Mouse (Mus musculus) neural tube, embryonic 13.5 days (tissue): ENCODE results near the gene Ap2a2. TPM values are rescaled to one million over a fixed set of nuclear protein-coding genes. Genes with fewer than 3 reads are reported as not detected.

Experiments
- ATAC-seq: fragments of 200-750 bp; cut with Nextera tagmentation; 2 replicates; pipeline ENCODE4 v1.8.0; 2017; ENCODE audit warnings: low read depth, mild to moderate bottlenecking, moderate TSS enrichment, moderate library complexity
- H3K27ac ChIP-seq: fragments of 300-500 bp; sonication (generic); replicated peaks from 2 replicates; pipeline ENCODE4 v1.5.1; 2015; ENCODE audit warnings: moderate library complexity, mild to moderate bottlenecking, inconsistent platforms
- H3K27me3 ChIP-seq: fragments of 300-500 bp; sonication (generic); 2 replicates; pipeline ENCODE4 v1.6.1; 2015; ENCODE audit warnings: mild to moderate bottlenecking, inconsistent platforms
- H3K36me3 ChIP-seq: fragments of 300-500 bp; sonication (generic); 2 replicates; pipeline ENCODE4 v1.6.1; 2015; ENCODE audit warnings: mild to moderate bottlenecking, inconsistent platforms
- H3K4me1 ChIP-seq: fragments of 300-500 bp; sonication (generic); replicated peaks from 2 replicates; pipeline ENCODE4 v1.6.1; 2015; ENCODE audit warnings: inconsistent platforms
- H3K4me2 ChIP-seq: fragments of 300-500 bp; sonication (generic); 2 replicates; pipeline ENCODE4 v1.6.1; 2015; ENCODE audit warnings: inconsistent platforms, mild to moderate bottlenecking, moderate library complexity
- H3K4me3 ChIP-seq: fragments of 300-500 bp; sonication (generic); 2 replicates; pipeline ENCODE4 v1.5.1; 2015; ENCODE audit warnings: mild to moderate bottlenecking, inconsistent platforms
- H3K9ac ChIP-seq: fragments of 300-500 bp; sonication (generic); 2 replicates; pipeline ENCODE4 v1.6.1; 2015; ENCODE audit warnings: moderate library complexity, mild to moderate bottlenecking, inconsistent platforms
- H3K9me3 ChIP-seq: fragments of 300-500 bp; sonication (generic); 2 replicates; pipeline ENCODE4 v1.6.1; 2016; ENCODE audit warnings: inconsistent platforms
- WGBS: fragments of 180-500 bp; shearing (Covaris S2); methylation state at CpG from one replicate; pipeline ENCODE4 v1.1.7; 2015; 5-methylcytosine and 5-hydroxymethylcytosine counted together
- polyA plus RNA-seq: library from polyadenylated mRNA; unstranded; fragments of >200 nt; fragmentation: Nextera tagmentation; extraction: Ambion mirVana; gene quantifications from 2 replicates; pipeline ENCODE4 v1.2.1, GENCODE M21; 2015

Ap2a2 gene
- 109 and 117 TPM in 2 replicates for polyA plus RNA-seq

- Histone ChIP-seq H3K36me3 (peaks cover 6% of the 10 kb centered on the region; the same call in 1 of the 2 replicates), H3K4me3 (peak within 1 kb of the TSS; percentile 96), H3K27me3 (no peaks in the 10 kb centered on the region), H3K4me1 (peaks cover 37% of the 10 kb centered on the region), H3K9ac (peak within 1 kb of the TSS; percentile 100), H3K4me2 (peak within 1 kb of the TSS; percentile 82), H3K27ac (peak within 1 kb of the TSS; percentile 93), H3K9me3 (no peaks in the 10 kb centered on the region)
- ATAC-seq: peak; percentile 96
- WGBS: under 1% methylated on average over 72 of the region's 72 CpGs
Measured at GRCm38 (mm10) chr7:141561682-141562391, at the start of gene Ap2a2. TSS of gene Ap2a2 (plus strand) at chr7:141562173.

- Histone ChIP-seq H3K27ac (no peak overlapping the region), H3K4me3 (no peak overlapping the region), H3K4me1 (no peaks in the 10 kb centered on the region; the same call in 1 of the 2 replicates), H3K9me3 (no peaks in the 10 kb centered on the region), H3K36me3 (peaks cover 70% of the 10 kb centered on the region), H3K9ac (no peak overlapping the region), H3K27me3 (no peaks in the 10 kb centered on the region), H3K4me2 (no peak overlapping the region)
- WGBS: 89% methylated on average over 4 of the region's 4 CpGs
- ATAC-seq: no peak
Measured at GRCm38 (mm10) chr7:141517638-141518037, 44.3 kb upstream of the Ap2a2 start.

GRCm38 (mm10) chr7:141518296-141518695 is 43.7 kb upstream of the Ap2a2 start:
- no peak overlapping the region for H3K4me2 ChIP-seq
- H3K4me1 ChIP-seq: no peaks in the 10 kb centered on the region; the same call in 1 of the 2 replicates
- no peaks in the 10 kb centered on the region for H3K9me3 ChIP-seq
- 73% methylated on average over 5 of the region's 5 CpGs for WGBS
- no peaks in the 10 kb centered on the region for H3K27me3 ChIP-seq
- no peak for ATAC-seq
- H3K9ac ChIP-seq: no peak overlapping the region
- H3K36me3 ChIP-seq: peaks cover 69% of the 10 kb centered on the region
- no peak overlapping the region for H3K4me3 ChIP-seq
- peak overlapping the region; percentile 33 for H3K27ac ChIP-seq

GRCm38 (mm10) chr7:141518926-141519325 is 43.0 kb upstream of the Ap2a2 start:
- Histone ChIP-seq H3K4me2 (no peak overlapping the region), H3K27ac (peak overlapping the region; percentile 33), H3K4me3 (no peak overlapping the region), H3K4me1 (no peaks in the 10 kb centered on the region; the same call in 1 of the 2 replicates), H3K27me3 (no peaks in the 10 kb centered on the region), H3K36me3 (peaks cover 63% of the 10 kb centered on the region), H3K9me3 (no peaks in the 10 kb centered on the region), H3K9ac (no peak overlapping the region)
- no peak for ATAC-seq
- 72% methylated on average over 3 of the region's 3 CpGs for WGBS

GRCm38 (mm10) chr7:141519795-141520194 is 42.2 kb upstream of the Ap2a2 start:
- no peaks in the 10 kb centered on the region for H3K27me3 ChIP-seq
- peaks cover 58% of the 10 kb centered on the region for H3K36me3 ChIP-seq
- no peak overlapping the region for H3K4me2 ChIP-seq
- ATAC-seq: no peak
- peaks cover 4% of the 10 kb centered on the region for H3K4me1 ChIP-seq
- 71% methylated on average over 1 of the region's 1 CpGs for WGBS
- no peak overlapping the region for H3K4me3 ChIP-seq
- no peaks in the 10 kb centered on the region for H3K9me3 ChIP-seq
- H3K27ac ChIP-seq: no peak overlapping the region
- no peak overlapping the region for H3K9ac ChIP-seq

- Histone ChIP-seq H3K27ac (no peak overlapping the region), H3K4me1 (peaks cover 7% of the 10 kb centered on the region), H3K27me3 (no peaks in the 10 kb centered on the region), H3K4me3 (no peak overlapping the region), H3K4me2 (no peak overlapping the region), H3K9me3 (no peaks in the 10 kb centered on the region), H3K9ac (no peak overlapping the region), H3K36me3 (peaks cover 56% of the 10 kb centered on the region)
- no peak for ATAC-seq
- 40% methylated on average over 4 of the region's 4 CpGs for WGBS
Measured at GRCm38 (mm10) chr7:141523007-141523406, 39.0 kb upstream of the Ap2a2 start.

GRCm38 (mm10) chr7:141524271-141524670 is 37.7 kb upstream of the Ap2a2 start:
- Histone ChIP-seq H3K4me1 (peaks cover 7% of the 10 kb centered on the region), H3K9me3 (no peaks in the 10 kb centered on the region), H3K4me3 (no peak overlapping the region), H3K36me3 (peaks cover 58% of the 10 kb centered on the region), H3K4me2 (no peak overlapping the region), H3K9ac (peak overlapping the region; percentile 31; the same call in 1 of the 2 replicates), H3K27me3 (no peaks in the 10 kb centered on the region), H3K27ac (0 out of 2 replicates have a peak overlapping the region, but pooled peaks have one; percentile 9)
- 87% methylated on average over 4 of the region's 4 CpGs for WGBS
- no peak for ATAC-seq

GRCm38 (mm10) chr7:141524760-141525579 is 37.0 kb upstream of the Ap2a2 start:
- peak; percentile 77 for ATAC-seq
- H3K9me3 ChIP-seq: no peaks in the 10 kb centered on the region
- 0 out of 2 replicates have a peak overlapping the region, but pooled peaks have one; percentile 9 for H3K27ac ChIP-seq
- H3K36me3 ChIP-seq: peaks cover 59% of the 10 kb centered on the region
- H3K9ac ChIP-seq: peak overlapping the region; percentile 31; the same call in 1 of the 2 replicates
- peaks cover 7% of the 10 kb centered on the region for H3K4me1 ChIP-seq
- H3K4me2 ChIP-seq: no peak overlapping the region
- 43% methylated on average over 6 of the region's 6 CpGs for WGBS
- no peaks in the 10 kb centered on the region for H3K27me3 ChIP-seq
- H3K4me3 ChIP-seq: no peak overlapping the region

- H3K9ac ChIP-seq: no peak overlapping the region
- no peak overlapping the region for H3K27ac ChIP-seq
- H3K4me2 ChIP-seq: no peak overlapping the region
- peaks cover 65% of the 10 kb centered on the region for H3K36me3 ChIP-seq
- 91% methylated on average over 4 of the region's 4 CpGs for WGBS
- H3K4me1 ChIP-seq: peaks cover 7% of the 10 kb centered on the region
- no peak overlapping the region for H3K4me3 ChIP-seq
- no peaks in the 10 kb centered on the region for H3K27me3 ChIP-seq
- no peaks in the 10 kb centered on the region for H3K9me3 ChIP-seq
- peak; percentile 49; the same call in 1 of the 2 replicates for ATAC-seq
Measured at GRCm38 (mm10) chr7:141525580-141525925, 36.4 kb upstream of the Ap2a2 start.

- Histone ChIP-seq H3K27ac (no peak overlapping the region), H3K36me3 (peaks cover 14% of the 10 kb centered on the region), H3K4me2 (no peak overlapping the region), H3K27me3 (no peaks in the 10 kb centered on the region), H3K4me3 (no peak overlapping the region), H3K9me3 (no peaks in the 10 kb centered on the region), H3K4me1 (peaks cover 20% of the 10 kb centered on the region), H3K9ac (no peak overlapping the region)
- 65% methylated on average over 1 of the region's 1 CpGs for WGBS
- ATAC-seq: no peak
Measured at GRCm38 (mm10) chr7:141535570-141535969, 26.4 kb upstream of the Ap2a2 start.

- Histone ChIP-seq H3K9me3 (no peaks in the 10 kb centered on the region), H3K4me1 (peaks cover 26% of the 10 kb centered on the region), H3K4me2 (peak overlapping the region; percentile 88), H3K36me3 (no peaks in the 10 kb centered on the region), H3K27me3 (0 out of 2 replicates have a peak, but pooled peaks cover 3% of the 10 kb centered on the region), H3K27ac (peak overlapping the region; percentile 80), H3K4me3 (peak overlapping the region; percentile 63), H3K9ac (peak overlapping the region; percentile 89)
- ATAC-seq: peak; percentile 59
- 20% methylated on average over 18 of the region's 18 CpGs for WGBS
Measured at GRCm38 (mm10) chr7:141538852-141539555, 23.0 kb upstream of the Ap2a2 start.
